Mouse (Mus musculus) CD4-positive naive resting alpha-beta T cell, adult 76 days (primary cell): ENCODE data around the gene Lrrc34. TPM values are rescaled to one million over a fixed set of nuclear protein-coding genes. Genes with fewer than 3 reads are reported as not detected.

Experiments
- total RNA-seq: library from RNA; stranded (reverse); gene quantifications from one replicate; pipeline ENCODE4 v1.2.4, GENCODE M21; 2023

Lrrc34 gene
- not detected for total RNA-seq

GRCm38 (mm10) chr3:30647440-30648090 lies at the start of gene Lrrc34:
Lrrc34 (minus strand) TSS chr3:30647869.

GRCm38 (mm10) chr3:30644207-30644606 lies 3.5 kb downstream of the Lrrc34 start, which contains the start of gene Lrriq4:
Lrriq4 (plus strand) TSS chr3:30644507.

GRCm38 (mm10) chr3:30602065-30602739 lies 45.5 kb downstream of the Lrrc34 start, which contains the start of gene Mynn:
Mynn (plus strand) TSS chr3:30602065.

GRCm38 (mm10) chr3:30599711-30600545 lies 47.7 kb downstream of the Lrrc34 start, which contains the start of gene Actrt3:
Actrt3 (minus strand) TSS chr3:30599939.

Other genes starting within 250 kb of the Lrrc34 start
- not detected for gene Mecom, start 99.9 kb downstream of the Lrrc34 start, total RNA-seq
- 0.56 TPM for gene Actrt3, start 47.9 kb downstream of the Lrrc34 start, total RNA-seq
- gene Mynn, start 45.8 kb downstream of the Lrrc34 start, total RNA-seq: 59.6 TPM
- not detected for gene Lrriq4, start 3.4 kb downstream of the Lrrc34 start, total RNA-seq
- gene Lrrc31, start 52.0 kb upstream of the Lrrc34 start, total RNA-seq: not detected
- not detected for gene Samd7, start 98.4 kb upstream of the Lrrc34 start, total RNA-seq
- 87.8 TPM for gene Sec62, start 145.0 kb upstream of the Lrrc34 start, total RNA-seq
- 0.67 TPM for gene Gpr160, start 208.1 kb upstream of the Lrrc34 start, total RNA-seq